Mouse (Mus musculus): ENCODE data around the gene Fam131b.

The Fam131b gene

DNA sequence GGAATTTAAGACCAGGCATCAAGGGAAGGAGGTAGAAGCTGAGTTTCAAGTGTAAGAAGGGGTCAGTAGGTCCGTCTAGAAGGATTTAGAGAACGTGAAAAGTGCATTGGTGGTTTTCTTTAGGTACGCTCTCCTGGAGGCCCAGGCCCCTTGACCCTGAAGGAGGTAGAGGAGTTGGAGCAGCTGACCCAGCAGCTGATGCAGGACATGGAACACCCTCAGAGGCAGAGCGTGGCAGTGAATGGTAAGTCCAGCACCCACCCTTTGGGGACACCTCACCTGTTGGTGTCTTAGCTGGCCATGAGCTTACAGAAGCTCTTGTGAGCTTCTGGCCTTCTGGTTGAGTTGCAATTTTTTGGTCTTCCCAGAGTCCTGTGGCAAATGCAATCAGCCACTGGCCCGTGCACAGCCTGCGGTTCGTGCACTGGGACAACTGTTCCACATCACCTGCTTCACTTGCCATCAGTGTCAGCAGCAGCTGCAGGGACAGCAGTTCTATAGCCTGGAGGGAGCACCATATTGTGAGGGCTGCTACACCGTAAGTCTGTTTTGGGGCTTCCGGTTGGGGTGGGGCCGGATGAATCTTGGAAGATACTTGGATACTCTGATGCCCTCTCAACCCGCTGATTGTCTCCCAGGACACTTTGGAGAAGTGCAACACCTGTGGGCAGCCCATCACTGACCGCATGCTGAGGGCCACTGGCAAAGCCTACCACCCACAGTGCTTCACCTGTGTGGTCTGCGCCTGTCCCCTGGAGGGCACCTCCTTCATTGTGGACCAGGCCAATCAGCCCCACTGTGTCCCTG lies 31.6 kb upstream of the Fam131b start:
- in situ Hi-C loops (cut with MboI, MseI) = no loop called here

DNA sequence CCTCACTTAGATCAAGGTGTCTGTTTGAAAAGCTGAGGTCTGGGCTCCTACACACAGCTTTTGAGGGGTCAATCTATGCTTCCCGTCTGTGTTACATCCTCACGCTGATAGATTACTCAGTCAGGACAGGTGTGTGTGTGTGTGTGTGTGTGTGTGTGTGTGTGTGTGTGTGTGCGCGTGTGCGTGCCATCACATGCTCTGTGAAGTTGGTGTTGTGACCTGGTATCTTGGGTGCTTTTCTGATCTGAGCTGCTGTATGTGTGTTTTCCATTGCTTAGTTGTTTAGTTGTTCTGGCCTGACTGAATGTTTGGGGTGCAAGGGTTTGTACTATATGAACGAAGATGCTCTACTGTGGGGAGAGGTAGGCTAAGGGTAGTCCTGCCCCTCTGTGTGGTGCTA lies 30.9 kb upstream of the Fam131b start:
- in situ Hi-C loops (cut with MboI, MseI) = no loop called here

DNA sequence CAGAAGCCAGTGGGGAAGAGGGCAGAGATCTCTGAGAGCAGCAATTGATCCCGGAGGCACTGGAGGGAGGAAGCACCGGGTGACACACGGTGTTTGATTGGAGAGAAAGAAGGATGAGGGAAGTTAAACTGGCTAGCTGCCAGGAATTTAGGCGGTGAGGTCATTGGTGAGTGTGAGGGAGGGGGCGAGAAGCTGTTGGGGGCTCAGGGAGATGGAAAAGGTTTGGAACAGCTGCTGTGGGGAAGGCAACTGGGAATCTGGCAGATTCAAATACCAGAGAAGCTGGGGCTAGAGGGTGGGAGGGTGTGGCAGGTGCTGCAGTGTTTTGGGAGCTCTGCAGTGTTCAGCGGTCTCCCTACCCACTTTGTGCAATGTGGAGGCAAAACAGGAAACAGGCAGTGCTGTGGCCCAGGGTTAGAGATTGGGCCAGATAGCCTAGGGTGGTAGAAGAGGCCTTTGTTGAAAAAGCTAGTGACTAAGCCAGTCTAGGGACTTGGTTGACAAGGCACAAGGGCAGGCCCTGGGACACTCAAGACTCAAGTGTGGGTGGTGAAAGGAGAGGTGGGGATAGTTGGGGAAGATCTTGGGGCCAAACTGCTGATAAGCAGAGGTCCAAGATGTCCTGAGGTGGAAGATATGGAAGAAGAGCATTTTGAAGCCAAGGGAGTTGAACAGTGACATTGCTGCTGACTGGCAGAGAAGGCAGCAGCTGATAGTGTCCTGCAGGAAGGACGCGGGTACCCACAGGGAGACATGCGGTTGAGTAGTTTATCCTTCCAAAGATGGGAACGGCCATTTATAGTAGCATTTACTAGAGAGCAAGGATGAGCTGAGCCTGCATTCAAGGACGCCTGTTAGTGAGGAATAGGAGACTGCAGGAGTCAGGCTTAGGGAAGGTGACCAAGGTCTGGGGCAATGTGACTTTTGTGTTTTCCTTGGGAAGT lies 29.9 kb upstream of the Fam131b start:
- in situ Hi-C loops (cut with MboI, MseI) = no loop called here

DNA sequence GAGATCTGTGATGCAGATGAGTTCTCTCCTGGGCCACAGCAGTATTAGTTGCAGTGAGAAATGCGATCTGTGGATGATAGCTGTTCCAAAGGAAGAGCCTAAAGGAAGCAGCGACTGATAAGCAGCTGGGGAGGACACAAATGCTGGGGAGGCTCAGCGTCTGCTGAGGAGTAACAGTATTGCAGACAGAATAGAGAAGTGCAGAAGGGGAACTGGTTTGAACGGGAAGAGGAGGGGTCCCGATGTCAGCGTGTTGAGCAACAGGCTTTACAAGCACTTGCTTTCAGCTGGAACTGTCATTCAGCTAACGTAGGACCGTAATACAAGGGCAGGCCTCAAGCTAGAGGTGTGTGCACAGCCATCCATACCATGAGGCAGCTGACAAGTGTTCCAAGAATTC lies 28.7 kb upstream of the Fam131b start:
- in situ Hi-C loops (cut with MboI, MseI) = no loop called here

DNA sequence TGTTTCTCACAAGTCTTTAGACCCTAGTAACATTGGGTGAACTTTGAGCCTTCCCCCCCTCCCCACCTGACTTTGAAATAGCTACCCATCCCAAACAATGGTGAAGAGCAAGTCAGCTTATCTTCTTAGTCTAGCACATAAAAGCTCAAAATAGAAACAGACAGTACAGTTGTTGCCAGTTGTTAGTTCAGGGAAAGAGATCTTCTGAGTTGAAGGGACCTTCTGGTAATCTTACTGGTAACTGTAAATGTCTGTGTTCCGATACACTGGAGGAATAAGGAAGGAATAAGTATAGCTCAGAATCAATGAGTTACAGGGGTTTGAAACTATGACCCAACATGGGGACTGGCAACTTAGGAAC lies 28.0 kb upstream of the Fam131b start:
- in situ Hi-C loops (cut with MboI, MseI) = no loop called here

DNA sequence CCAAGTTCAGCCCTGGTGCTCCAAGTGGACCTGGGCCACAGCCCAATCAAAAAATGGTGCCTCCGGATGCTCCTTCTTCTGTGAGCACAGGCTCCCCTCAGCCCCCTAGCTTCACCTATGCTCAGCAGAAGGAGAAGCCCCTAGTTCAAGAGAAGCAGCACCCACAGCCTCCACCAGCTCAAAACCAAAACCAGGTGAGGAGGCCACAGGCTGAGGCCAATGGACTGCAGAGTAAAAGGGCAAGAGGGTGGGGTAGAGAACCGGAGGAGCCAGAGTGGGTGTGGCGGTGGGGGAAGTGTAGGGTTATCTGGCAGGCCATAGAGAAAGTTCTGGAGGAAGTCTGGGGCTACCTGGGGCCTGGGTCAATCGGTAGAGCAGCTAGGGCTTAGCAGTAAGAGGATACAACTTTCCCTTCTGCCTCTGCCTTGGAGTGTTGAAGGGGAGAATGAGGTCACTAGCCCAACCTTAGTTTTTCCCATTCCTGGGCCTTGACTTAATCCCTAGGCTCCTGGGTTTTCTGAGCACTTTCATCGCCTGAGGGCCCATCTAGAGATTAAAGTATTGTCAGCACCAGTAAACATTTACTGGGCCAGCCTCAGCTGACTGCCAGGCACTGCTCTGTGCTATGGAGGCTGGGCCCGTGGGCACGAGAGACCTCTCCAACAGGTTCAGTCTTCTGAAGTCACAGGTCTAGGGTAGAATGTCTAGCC lies 27.5 kb upstream of the Fam131b start:
- in situ Hi-C loops (cut with MboI, MseI) = no loop called here

DNA sequence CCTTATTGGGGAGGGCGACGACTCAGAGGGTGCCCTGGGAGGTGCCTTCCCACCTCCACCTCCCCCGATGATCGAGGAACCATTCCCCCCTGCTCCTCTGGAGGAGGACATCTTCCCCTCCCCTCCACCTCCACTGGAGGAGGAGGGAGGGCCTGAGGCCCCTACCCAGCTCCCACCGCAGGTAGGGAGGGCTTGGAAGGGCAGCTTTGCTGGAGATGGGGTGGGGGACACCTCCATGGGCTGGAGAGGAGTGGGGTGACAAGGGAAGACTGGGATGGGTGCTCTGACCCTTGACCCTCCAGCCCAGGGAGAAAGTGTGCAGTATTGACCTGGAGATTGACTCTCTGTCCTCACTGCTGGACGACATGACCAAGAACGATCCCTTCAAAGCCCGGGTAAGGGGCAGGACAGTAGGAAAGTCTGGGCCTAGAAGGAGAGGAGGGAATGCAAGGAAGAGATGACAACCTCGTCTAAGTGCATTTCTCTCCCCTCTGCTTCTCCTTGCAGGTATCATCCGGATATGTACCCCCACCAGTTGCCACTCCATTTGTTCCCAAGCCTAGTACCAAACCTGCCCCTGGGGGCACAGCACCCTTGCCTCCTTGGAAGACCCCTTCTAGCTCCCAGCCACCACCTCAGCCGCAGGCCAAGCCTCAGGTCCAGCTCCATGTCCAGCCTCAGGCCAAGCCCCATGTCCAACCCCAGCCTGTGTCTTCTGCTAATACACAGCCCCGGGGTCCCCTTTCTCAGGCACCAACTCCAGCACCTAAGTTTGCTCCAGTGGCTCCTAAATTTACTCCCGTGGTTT lies 26.7 kb upstream of the Fam131b start:
- in situ Hi-C loops (cut with MboI, MseI) = no loop called here

DNA sequence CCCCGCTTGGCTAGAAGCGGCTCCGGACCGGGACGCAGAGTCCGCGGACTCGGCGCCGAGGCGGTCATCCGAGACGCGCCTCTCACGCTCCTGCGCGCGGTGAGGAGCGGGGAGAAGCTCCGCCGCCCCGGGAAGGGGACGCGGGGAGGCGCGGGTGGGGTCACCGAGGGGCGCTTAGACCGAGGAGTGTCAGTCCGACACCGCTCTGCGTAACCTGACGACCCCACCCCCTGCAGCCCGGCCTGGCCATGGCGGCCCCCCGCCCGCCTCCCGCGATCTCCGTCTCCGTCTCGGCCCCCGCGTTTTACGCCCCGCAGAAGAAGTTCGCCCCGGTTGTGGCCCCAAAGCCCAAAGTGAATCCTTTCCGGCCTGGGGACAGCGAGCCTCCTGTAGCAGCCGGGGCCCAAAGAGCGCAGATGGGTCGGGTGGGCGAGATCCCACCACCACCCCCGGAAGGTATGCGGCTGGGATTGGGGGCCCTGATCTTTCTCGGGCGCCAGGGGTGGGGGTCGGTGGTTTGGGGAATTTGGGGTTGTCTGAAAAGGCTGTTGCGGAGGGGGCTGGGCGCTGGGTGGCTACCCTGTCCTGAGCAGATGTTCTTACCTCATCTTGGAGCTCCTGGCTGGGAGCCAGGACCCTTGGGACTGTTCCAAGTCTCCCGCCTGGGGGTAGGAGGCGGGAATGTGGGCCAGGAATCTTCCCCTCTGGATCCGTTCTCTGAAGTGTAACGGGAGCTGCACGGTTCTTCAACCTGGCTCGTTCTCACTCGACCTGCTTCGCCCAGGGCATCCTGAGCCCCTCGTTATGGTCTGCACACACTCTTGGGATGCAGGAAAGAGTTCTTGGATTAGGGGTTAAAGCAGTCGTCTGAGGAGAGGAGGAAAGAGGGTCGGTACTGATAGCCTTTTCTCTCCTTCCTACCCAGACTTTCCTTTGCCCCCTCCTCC lies 25.9 kb upstream of the Fam131b start:
- in situ Hi-C loops (cut with MboI, MseI) = no loop called here

DNA sequence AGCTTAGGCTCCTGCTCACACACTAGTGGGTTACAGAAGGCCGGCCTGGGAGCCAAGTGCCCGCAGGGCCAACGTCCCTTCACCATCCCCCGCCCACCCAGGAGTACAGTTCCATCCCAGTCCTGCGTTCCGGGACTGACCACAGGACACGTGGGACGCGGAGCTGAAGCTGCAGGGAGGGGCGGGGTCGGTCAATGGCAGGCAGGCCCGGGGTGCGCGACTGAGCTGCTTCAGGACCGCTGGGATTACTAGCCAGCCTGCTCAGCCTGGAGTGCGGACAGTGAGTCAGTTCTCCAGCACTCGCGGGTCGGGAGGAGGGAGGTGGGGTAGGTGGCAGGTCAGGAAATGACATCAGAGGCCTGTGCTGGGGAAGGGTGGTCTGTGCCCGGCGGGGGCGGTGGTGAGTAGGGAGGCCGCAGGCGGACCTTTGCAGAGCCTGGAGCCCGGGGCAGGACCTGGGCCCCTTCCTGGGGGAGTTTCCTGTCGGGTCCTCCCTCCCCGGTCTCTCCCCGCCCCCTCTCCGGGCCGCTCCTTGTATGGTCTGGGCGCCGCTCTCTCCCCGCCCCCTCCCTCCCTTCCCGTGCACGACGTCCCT lies 25.1 kb upstream of the Fam131b start, which contains the start of gene Zyx:
Gene Zyx (plus strand): TSS at position 205 of the 595 bp plus-strand sequence.
- in situ Hi-C loops (cut with MboI, MseI) = no loop called here

DNA sequence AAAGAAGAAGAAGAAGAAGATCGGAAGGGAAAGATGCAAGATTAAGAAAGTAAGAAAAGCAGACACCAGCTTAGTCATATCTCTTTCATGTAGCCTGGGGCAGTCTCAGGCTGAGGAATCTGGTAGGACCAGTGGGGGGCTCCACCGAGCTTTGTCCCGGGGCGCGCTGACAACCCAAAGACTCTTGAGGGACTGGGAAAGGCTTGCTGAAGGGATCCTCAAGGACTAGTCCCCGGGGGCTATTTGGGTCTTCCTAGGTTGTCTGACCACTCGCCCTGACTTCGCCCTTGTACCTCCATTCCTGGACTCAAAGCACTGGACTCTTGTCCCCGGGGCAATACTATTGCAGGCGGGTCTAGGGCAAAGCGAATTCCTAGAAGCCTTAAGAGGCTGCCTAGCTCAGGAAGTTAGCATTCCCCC lies 24.6 kb upstream of the Fam131b start:
- in situ Hi-C loops (cut with MboI, MseI) = no loop called here

DNA sequence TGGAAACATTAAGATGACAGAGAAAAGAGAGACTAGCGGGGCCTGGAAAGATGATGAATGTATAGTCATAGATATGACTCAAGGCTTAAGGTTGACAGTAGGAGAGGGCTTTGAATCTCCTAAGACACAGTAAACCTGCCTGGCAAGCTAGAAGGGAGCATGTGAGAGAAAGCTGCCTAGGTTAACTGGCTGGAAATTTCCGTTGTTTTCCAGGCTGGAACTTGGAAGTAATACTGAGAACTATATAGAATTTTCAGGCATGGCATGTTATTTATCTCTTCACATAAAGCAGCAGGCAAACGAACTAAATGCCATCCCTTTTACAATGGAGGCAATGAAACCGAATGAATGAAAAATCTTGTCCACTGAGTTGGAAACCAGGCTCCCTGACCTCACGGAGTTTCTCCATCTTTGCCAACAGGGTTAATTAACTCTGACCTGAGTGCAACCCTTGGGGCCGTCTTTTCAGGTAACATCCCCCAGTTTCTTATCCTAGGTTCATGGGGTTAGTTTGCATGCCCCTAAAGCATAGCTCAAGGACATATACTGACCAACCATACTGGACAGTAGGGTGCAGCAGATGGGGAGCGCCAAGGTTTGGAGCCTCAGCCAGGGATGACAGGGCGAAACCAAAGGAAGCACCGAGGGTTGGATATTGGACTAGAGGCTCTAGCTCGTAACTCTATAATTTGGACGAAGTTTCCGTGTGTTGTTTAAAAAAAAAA lies 24.0 kb upstream of the Fam131b start:
- in situ Hi-C loops (cut with MboI, MseI) = no loop called here

DNA sequence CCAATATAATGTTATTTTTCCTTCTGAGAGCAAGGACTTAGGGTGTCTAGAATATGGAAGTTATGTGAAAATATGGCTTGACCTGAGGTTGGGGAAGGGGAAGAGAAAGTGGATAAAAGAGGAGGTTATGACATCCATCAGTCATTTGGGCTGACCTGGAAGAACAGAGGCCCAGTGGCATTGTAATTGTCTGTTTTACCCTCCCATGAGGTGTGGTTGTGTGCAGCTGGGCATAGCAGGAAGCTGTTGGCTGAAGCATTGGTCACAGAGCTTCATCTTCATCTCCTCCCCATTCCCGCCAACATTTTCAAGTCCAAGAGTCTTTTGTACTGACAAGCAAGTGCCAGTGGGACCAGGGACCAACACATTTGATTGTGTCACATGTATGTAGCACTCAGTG lies 19.8 kb upstream of the Fam131b start:
- in situ Hi-C loops (cut with MboI, MseI) = no loop called here

DNA sequence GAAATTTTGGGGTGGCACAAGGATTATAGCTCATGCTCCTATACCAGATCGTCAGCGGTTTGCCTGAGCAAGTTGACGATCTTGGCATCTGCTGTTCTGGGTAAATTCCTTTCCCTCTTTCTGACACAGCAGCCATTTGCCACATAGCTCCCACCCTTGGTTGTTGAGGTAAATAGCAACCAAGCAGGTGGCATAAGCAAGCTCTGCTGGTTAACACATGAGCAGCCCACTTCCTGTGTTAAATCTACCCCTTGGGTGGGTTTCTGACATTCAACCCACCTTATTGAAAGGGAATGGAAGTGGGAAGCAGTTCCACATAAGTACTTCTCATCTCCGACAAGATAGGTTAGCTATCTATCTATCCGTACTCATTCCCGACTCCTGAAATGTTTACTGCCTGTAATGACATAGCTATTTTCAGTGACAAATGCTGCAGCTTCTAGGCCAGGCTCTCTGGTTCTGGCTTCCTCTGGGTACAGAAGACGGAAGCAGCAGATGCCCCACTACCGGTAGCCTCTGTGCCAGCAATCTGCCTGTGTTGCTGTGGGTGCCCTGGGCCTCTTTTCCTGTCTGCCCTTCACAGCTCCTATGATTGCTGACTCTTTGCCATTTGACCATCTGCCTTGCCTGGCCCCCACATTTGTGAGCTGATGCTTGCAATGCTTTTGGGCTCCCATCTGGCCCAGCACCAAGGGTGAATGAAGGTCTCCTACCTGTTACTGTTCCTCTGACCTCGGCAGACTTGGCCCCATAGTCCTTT lies 19.1 kb upstream of the Fam131b start:
- in situ Hi-C loops (cut with MboI, MseI) = no loop called here

DNA sequence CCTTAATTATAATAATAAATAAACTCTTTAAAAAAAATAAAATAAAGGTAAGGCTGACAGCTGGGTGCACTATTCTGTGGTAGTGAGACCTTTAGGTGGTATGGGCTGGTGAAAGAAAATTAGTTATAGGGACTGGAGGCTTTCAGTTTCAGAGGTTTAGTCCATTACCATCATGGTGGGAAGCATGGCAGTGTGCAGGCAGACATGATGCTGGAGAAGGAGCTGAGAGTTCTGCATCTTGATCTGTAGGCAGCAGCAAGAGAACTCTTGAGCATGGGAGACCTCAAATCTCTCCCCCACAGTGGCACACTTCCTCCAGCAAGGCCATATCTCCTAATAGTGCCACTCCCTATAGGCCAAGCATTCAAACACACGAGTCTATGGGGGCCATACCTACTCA lies 17.7 kb upstream of the Fam131b start:
- in situ Hi-C loops (cut with MboI, MseI) = no loop called here

DNA sequence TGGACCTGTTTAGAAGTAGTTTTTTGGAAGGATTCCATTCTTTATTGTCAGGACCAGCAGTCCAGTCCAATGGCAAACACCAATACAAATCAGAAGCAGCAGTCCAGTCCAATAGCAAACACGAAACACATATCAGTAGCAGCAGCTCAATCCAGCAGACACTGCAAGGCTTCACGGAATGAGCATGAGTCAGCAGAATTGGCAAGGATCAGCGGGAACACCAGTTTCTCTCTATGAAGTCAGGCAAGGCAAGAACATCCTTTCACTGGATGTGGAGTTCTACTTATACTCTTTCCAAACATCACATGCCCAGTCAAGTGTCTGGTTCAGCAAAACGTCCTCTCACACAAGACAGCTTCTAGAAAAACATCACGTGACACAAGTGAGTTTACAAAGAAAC lies 15.5 kb upstream of the Fam131b start:
- in situ Hi-C loops (cut with MboI, MseI) = no loop called here

DNA sequence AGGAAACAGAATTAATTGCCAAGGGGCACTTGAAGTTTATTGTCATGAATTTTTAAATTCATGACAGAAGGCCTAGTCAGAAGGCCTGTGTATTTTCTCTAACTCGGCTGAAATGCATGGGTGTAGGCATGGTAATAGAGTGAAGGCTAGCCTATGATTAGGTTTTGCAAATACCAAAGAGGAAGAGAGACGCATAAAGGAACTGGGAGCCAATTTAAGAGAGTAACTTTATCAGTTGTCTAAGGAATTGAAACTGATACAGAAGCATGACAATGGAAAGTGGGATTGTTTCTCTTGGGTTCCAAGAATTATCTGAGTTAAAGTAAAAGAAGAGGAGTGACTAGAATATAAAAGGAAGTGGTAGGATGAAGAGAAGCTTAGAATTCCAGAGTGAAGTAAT lies 14.7 kb upstream of the Fam131b start:
- in situ Hi-C loops (cut with MboI, MseI) = no loop called here

DNA sequence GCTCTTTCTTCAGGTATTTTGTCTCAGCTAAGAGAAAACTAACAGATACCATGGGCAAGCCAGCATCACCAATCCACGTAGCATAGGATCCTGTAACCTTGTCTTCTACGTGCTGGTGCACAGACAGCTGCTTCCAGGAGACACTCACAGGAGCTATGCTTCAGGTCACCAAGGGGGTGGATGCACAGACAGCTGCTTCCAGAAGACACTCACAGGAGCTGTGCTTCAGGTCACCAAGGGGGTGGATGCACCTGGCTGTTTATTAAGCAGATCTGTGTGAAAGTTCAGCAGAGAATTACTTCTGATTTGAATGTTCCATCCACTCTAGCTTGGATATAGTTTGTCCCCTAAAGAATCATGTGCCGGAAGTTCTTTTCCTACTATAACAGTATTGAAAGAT lies 6.5 kb upstream of the Fam131b start:
- in situ Hi-C loops (cut with MboI, MseI) = no loop called here

DNA sequence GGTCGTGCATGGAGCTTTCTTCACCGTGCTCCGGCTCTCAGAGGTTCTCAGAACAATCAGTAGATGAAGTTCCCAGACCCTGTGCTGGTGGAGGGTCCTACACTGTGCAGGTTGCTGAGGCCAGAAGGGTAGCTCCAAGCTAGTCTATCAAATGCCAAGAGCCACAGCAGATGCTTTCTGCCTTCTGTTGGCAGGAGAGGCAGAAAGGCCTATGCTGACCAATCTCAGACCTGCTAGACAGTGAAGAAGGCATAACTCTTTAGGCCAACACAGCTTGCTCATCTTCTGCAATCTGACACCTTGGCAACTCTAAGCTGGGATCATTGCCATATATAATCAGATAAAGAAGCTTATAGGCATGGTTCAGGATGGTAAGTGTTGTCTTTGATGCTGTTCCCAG lies 5.8 kb upstream of the Fam131b start:
- in situ Hi-C loops (cut with MboI, MseI) = no loop called here
